Comparison of ENCODE assay signal across 21 mouse cellular contexts in the genomic region with DNA sequence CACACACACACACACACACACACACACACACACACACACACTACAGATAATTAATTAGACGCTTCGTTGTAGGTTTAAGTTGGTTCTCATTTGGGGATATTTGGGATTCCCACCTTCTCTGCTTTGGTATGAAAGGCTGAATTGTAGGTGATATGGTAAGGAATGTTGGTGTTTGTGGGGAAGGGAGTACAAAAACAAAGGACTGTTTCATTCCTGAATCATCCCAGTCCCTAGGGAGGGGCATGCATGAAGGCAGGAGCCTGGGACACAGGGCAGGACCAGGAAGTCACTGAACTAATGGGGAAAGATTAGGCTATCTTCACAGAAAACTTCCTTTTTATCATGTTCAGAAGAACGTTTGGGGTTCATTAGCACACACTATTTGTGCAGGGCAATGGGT.
"Had no signal": no experiment of that assay in that cellular context is flagged by ENCODE, and none has a peak within 500 bp of the region (broad histone marks: within the 10 kb centered on the region; RNA-seq: fewer than 3 reads in every experiment).

No protein-coding gene starts in this region.

- ATAC-seq: midbrain, embryonic 15.5 days had no signal

- H3K27ac ChIP-seq: liver, embryonic 15.5 days; midbrain, embryonic 10.5 days; midbrain, embryonic 15.5 days; neural tube, embryonic 13.5 days; stomach, postnatal 0 days had no signal

- H3K9ac ChIP-seq: liver, embryonic 15.5 days; lung, embryonic 15.5 days; midbrain, embryonic 15.5 days; neural tube, embryonic 13.5 days had no signal

- H3K4me1 ChIP-seq: liver, embryonic 15.5 days; megakaryocyte, embryonic 14.5 days had no signal

- H3K4me2 ChIP-seq: liver, embryonic 11.5 days; liver, embryonic 15.5 days; lung, embryonic 15.5 days; midbrain, embryonic 15.5 days; neural tube, embryonic 13.5 days had no signal

- DNase-seq: kidney, adult 18-20 months; kidney, adult 9 months; kidney, postnatal 14 days; layer of hippocampus, adult 9-11 months; lung, adult 18-20 months; lung, postnatal 10 days; lung, postnatal 36 days; retina, postnatal 1 day; right cerebral cortex, postnatal 25 days; thymus, adult 2 months; thymus, postnatal 14 days; thymus, postnatal 4 days had no signal

- H3K9me3 ChIP-seq: liver, embryonic 15.5 days; lung, embryonic 15.5 days; megakaryocyte, embryonic 14.5 days; midbrain, embryonic 10.5 days; midbrain, embryonic 15.5 days; neural tube, embryonic 13.5 days had no signal

- H3K27me3 ChIP-seq: liver, embryonic 15.5 days; lung, embryonic 15.5 days; midbrain, embryonic 15.5 days; neural tube, embryonic 13.5 days had no signal

- H3K4me3 ChIP-seq: layer of hippocampus, adult 2 months; liver, embryonic 15.5 days; lung, embryonic 15.5 days; megakaryocyte, embryonic 14.5 days; midbrain, embryonic 10.5 days; midbrain, embryonic 15.5 days; neural tube, embryonic 13.5 days had no signal

- H3K36me3 ChIP-seq: liver, embryonic 15.5 days; lung, embryonic 15.5 days; midbrain, embryonic 10.5 days; midbrain, embryonic 15.5 days; neural tube, embryonic 13.5 days had no signal
